Mouse (Mus musculus) gastrocnemius, adult 8-10 months (tissue): ENCODE data around the gene Bicd1. TPM values are rescaled to one million over a fixed set of nuclear protein-coding genes. Genes with fewer than 3 reads are reported as not detected.

Source experiments
- DNase-seq, 2 experiments: peaks; one replicate each; pipeline ENCODE4 v3.0.0; 2022; ENCODE audit warnings: low spot score in 2 of 2
- microRNA-seq: library from miRNA; unstranded; fragments of <30 nt; microRNA quantifications from one replicate; pipeline ENCODE4 v1.2.0, GENCODE M21; 2022
- total RNA-seq, 4 experiments: library from RNA; stranded (reverse); gene quantifications; 2 replicates each; pipeline ENCODE4 v1.2.4; 2022

Gene Bicd1
- total RNA-seq, 4 experiments from 2014 or later = 0.27 to 1.5 (median 0.30) TPM

GRCm38 (mm10) chr6:149565720-149566498 is 157.2 kb downstream of the Bicd1 start:
- DNase-seq = peak in 1 of 2 experiments; percentile 2

- DNase-seq = no peak
These were observed 158.5 kb downstream of the Bicd1 start for GRCm38 (mm10) chr6:149567219-149567618.

GRCm38 (mm10) chr6:149574288-149574687 is 165.6 kb downstream of the Bicd1 start:
- no peak for DNase-seq

- no peak for DNase-seq
These were observed 171.4 kb downstream of the Bicd1 start for GRCm38 (mm10) chr6:149580053-149580452.

GRCm38 (mm10) chr6:149585708-149586504 is 177.2 kb downstream of the Bicd1 start:
- DNase-seq = no peak

Small RNAs within 50 kb of the gene (microRNA-seq; reads per million reads assigned to microRNA genes)
- gene Gm24307 = not detected

Other genes starting within 250 kb of the Bicd1 start
- gene Amn1, start 220.2 kb upstream of the Bicd1 start, total RNA-seq = 10 to 100 TPM; 16.0 to 20.6 (median 17.8) TPM
- gene Resf1, start 99.5 kb upstream of the Bicd1 start, total RNA-seq = 10 to 100 TPM in 3 of 4 experiments, 1 to 10 TPM in 1; 9.4 to 17.8 (median 11.6) TPM